In the genomic region with DNA sequence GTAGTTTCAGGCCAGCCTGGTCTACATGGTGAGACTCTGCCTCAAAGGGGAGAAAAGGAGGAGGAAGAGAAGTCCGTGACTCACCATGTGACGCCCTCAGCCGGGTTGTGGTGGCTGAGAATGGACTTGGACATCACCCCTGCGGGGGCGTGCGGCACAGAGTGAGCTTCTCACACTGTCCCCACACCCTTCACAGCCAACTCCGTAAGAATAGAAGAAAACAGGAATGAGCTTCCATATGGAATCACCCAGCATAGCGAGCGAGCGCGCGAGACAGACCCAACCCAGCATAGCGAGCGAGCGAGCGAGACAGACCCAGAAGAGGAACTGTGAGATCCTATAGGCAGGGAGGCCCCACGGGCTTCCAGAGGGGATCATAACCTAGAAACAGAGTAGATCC, we compare ENCODE assay signal across 13 mouse cellular contexts. TPM values are rescaled to one million over a fixed set of nuclear protein-coding genes. Genes with fewer than 3 reads are reported as not detected.
A peak's percentile ranks its signal among the peaks of the same experiment; 100 is the strongest.
DNase-seq lines count a peak whose midpoint lies in the region; ATAC-seq lines count a peak whose summit lies in the region.
"Had no signal": no experiment of that assay in that cellular context is flagged by ENCODE, and none has a peak within 500 bp of the region (broad histone marks: within the 10 kb centered on the region; RNA-seq: fewer than 3 reads in every experiment).

No protein-coding gene starts in this region.

- peak; percentile 72 to 81 for DNase-seq in frontal cortex, adult 2 months (ENCODE audit: extremely low spot score in 1 of 2, low spot score in 1 of 2)
- no peak for DNase-seq in frontal cortex, postnatal 10 days (ENCODE audit: low spot score in 2 of 2)
- DNase-seq in lung, postnatal 36 days = peak; percentile 55
- no peak for DNase-seq in lung, postnatal 10 days
- peak; percentile 72 to 77 for DNase-seq in right cerebral cortex, adult 2 months (ENCODE audit: low spot score in 2 of 2)
- no peak for DNase-seq in spleen, adult 12 weeks (ENCODE audit: low spot score)
- DNase-seq: adrenal gland, postnatal 14 days; cerebellum, adult 9-10 months; kidney, adult 11 months; thymus, postnatal 14 days had no signal

- ATAC-seq in erythroblast, adult 5-6 weeks (replicated peaks; ENCODE audit: low FRiP score, poor library complexity, severe bottlenecking) = no peak
- ATAC-seq: activated CD4-positive, CD25-positive, alpha-beta regulatory T cell, adult 4 months; Patski had no signal

RNA-seq across cellular contexts. Expression of a gene that starts 19.9 kb away (rescaled TPM):
- polyA plus RNA-seq in frontal cortex, adult 2 months (2012; rRNA removed) = 305 and 314 TPM in 2 replicates
- total RNA-seq in erythroblast, adult 5-6 weeks (2015; ENCODE audit: low replicate concordance) = 46.1 and 51.8 TPM in 2 replicates
- total RNA-seq in erythroblast, adult 5-6 weeks (2017; ENCODE audit: low replicate concordance) = 10.9 and 19.4 TPM in 2 replicates

RNA-seq across cellular contexts. Expression of a gene that starts 26.6 kb away (rescaled TPM):
- polyA plus RNA-seq in frontal cortex, adult 2 months (2012; rRNA removed) = 4.4 and 6.4 TPM in 2 replicates
- 5.6 TPM in 1 of 2 replicates, not detected in the other for total RNA-seq in erythroblast, adult 5-6 weeks (2015; ENCODE audit: low replicate concordance)
- 5.4 and 7.2 TPM in 2 replicates for total RNA-seq in erythroblast, adult 5-6 weeks (2017; ENCODE audit: low replicate concordance)

RNA-seq across cellular contexts. Expression of a gene that starts 32.0 kb away (rescaled TPM):
- 135 and 145 TPM in 2 replicates for polyA plus RNA-seq in frontal cortex, adult 2 months (2012; rRNA removed)
- total RNA-seq in erythroblast, adult 5-6 weeks (2015; ENCODE audit: low replicate concordance) = 127 and 157 TPM in 2 replicates
- 132 and 182 TPM in 2 replicates for total RNA-seq in erythroblast, adult 5-6 weeks (2017; ENCODE audit: low replicate concordance)

RNA-seq across cellular contexts. Expression of a gene that starts 37.2 kb away (rescaled TPM):
- 439 and 535 TPM in 2 replicates for polyA plus RNA-seq in frontal cortex, adult 2 months (2012; rRNA removed)
- 752 and 763 TPM in 2 replicates for total RNA-seq in erythroblast, adult 5-6 weeks (2015; ENCODE audit: low replicate concordance)
- total RNA-seq in erythroblast, adult 5-6 weeks (2017; ENCODE audit: low replicate concordance) = 364 and 550 TPM in 2 replicates

RNA-seq across cellular contexts. Expression of a gene that starts 41.7 kb away (rescaled TPM):
- 1.4 and 1.9 TPM in 2 replicates for polyA plus RNA-seq in frontal cortex, adult 2 months (2012; rRNA removed)
- total RNA-seq in erythroblast, adult 5-6 weeks (2015; ENCODE audit: low replicate concordance) = 28.8 and 31.9 TPM in 2 replicates
- total RNA-seq in erythroblast, adult 5-6 weeks (2017; ENCODE audit: low replicate concordance) = 12.3 and 23.2 TPM in 2 replicates

Comparison
In these comparisons a context has a peak if more than half of its experiments do, and no peak if none do; other contexts are left out.
1. DNase-seq: peak in frontal cortex, adult 2 months (2 of 2), lung, postnatal 36 days (single experiment) and right cerebral cortex, adult 2 months (2 of 2); none in frontal cortex, postnatal 10 days (0 of 2), lung, postnatal 10 days (single experiment) and spleen, adult 12 weeks (single experiment).